Mouse (Mus musculus) embryonic facial prominence, embryonic 14.5 days (tissue): ENCODE measurements around the gene 1700057G04Rik. TPM values are rescaled to one million over a fixed set of nuclear protein-coding genes. Genes with fewer than 3 reads are reported as not detected.

Source experiments
- ATAC-seq: fragments of 200-750 bp; cut with Nextera tagmentation; 2 replicates; pipeline ENCODE4 v1.8.0; 2017; ENCODE audit warnings: low read depth, moderate number of reproducible peaks, moderate TSS enrichment
- DNase-seq: peaks from one replicate; pipeline ENCODE4 v3.0.0-alpha.2; 2015; ENCODE audit warnings: low spot score
- H3K27ac ChIP-seq: fragments of 300-500 bp; sonication (generic); replicated peaks from 2 replicates; pipeline ENCODE4 v1.5.1; 2014; ENCODE audit warnings: low read depth, mild to moderate bottlenecking, low read length, moderate library complexity
- H3K27me3 ChIP-seq: fragments of 300-500 bp; sonication (generic); replicated peaks from 2 replicates; pipeline ENCODE4 v1.6.1; 2014; ENCODE audit warnings: low read length; ENCODE audit not compliant: control insufficient read depth, insufficient read depth
- H3K36me3 ChIP-seq: fragments of 300-500 bp; sonication (generic); 2 replicates; pipeline ENCODE4 v1.6.1; 2014; ENCODE audit warnings: low read length, mixed read lengths; ENCODE audit not compliant: control insufficient read depth, insufficient read depth
- H3K4me1 ChIP-seq: fragments of 300-500 bp; sonication (generic); 2 replicates; pipeline ENCODE4 v1.6.1; 2014; ENCODE audit warnings: antibody characterized with exemption, low read length; ENCODE audit not compliant: control insufficient read depth, insufficient read depth
- H3K4me2 ChIP-seq: fragments of 300-500 bp; sonication (generic); 2 replicates; pipeline ENCODE4 v1.6.1; 2014; ENCODE audit warnings: low read depth, mild to moderate bottlenecking, low read length, moderate library complexity, mixed read lengths
- H3K4me3 ChIP-seq: fragments of 300-500 bp; sonication (generic); 2 replicates; pipeline ENCODE4 v1.5.1; 2014; ENCODE audit warnings: low read depth, mild to moderate bottlenecking, low read length
- H3K9ac ChIP-seq: fragments of 300-500 bp; sonication (generic); 2 replicates; pipeline ENCODE4 v1.6.1; 2014; ENCODE audit warnings: low read depth, mild to moderate bottlenecking, low read length, moderate library complexity, mixed read lengths
- H3K9me3 ChIP-seq: fragments of 300-500 bp; sonication (generic); 2 replicates; pipeline ENCODE4 v1.6.1; 2016; ENCODE audit warnings: low read length; ENCODE audit not compliant: control insufficient read depth
- WGBS: fragments of 180-500 bp; shearing (Covaris S2); extraction: QIAGEN DNeasy Blood & Tissue Kit; methylation state at CpG from one replicate; pipeline ENCODE4 v1.1.7; 2014; 5-methylcytosine and 5-hydroxymethylcytosine counted together
- polyA plus RNA-seq: library from polyadenylated mRNA; unstranded; fragments of >200 nt; fragmentation: Nextera tagmentation; extraction: Ambion mirVana; gene quantifications from 2 replicates; pipeline ENCODE4 v1.2.1, GENCODE M21; 2014

Gene 1700057G04Rik
- polyA plus RNA-seq, 1 experiment from 2014 or later, result not detected

DNA sequence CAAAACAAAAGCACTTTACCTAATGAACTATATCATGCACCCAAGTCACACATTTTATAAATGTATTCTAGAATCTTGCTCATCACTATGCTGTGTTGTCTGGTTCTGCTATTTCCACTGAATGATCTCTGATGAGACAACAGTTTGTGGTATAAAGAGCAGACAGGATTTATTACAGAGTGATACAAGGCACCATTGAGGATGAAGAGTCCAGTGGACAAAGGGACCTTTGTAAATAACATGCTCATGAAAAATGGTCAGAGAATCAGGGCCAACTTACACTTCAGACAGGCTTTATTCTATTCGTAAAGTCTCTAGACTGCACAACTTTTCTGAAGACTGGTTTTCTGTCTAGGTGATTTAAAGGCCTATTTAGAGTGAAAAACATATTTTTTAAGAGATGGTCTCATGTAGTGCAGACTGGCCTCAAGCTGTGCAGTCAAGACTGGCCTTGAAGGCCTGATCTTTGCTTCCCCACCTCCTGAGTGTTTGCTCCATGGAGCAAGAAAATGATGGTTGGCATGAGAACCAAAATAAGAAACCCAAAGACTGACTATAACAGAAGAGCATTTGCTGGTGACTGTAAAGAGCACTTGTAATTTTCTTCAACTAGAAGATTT lies 51.6 kb downstream of the 1700057G04Rik start:
- H3K36me3 ChIP-seq, result no peaks in the 10 kb centered on the region
- 79% methylated on average over 1 of the region's 1 CpGs for WGBS

GRCm38 (mm10) chr9:92363478-92363877 lies 54.3 kb downstream of the 1700057G04Rik start:
- no peaks in the 10 kb centered on the region for H3K36me3 ChIP-seq
- no peak for ATAC-seq
- H3K27ac ChIP-seq, result no peak overlapping the region

More for the DNA sequence above, 51.6 kb downstream of the 1700057G04Rik start:
- Histone ChIP-seq H3K9me3 (no peaks in the 10 kb centered on the region), H3K27me3 (no peaks in the 10 kb centered on the region), H3K4me2 (no peak overlapping the region), H3K4me1 (peaks cover 4% of the 10 kb centered on the region; the same call in 1 of the 2 replicates), H3K27ac (no peak overlapping the region; the same call in 1 of the 2 replicates), H3K4me3 (no peak overlapping the region), H3K9ac (no peak overlapping the region)
- no peak for DNase-seq
- ATAC-seq, result no peak

GRCm38 (mm10) chr9:92368920-92369319 lies 59.7 kb downstream of the 1700057G04Rik start:
- no peaks in the 10 kb centered on the region for H3K9me3 ChIP-seq
- no peak for DNase-seq
- H3K36me3 ChIP-seq, result no peaks in the 10 kb centered on the region
- no peaks in the 10 kb centered on the region for H3K4me1 ChIP-seq
- H3K4me3 ChIP-seq, result no peak overlapping the region
- no peak overlapping the region for H3K9ac ChIP-seq
- no peak overlapping the region for H3K27ac ChIP-seq
- no peaks in the 10 kb centered on the region for H3K27me3 ChIP-seq
- H3K4me2 ChIP-seq, result no peak overlapping the region
- ATAC-seq, result no peak

More at GRCm38 (mm10) chr9:92363478-92363877, 54.3 kb downstream of the 1700057G04Rik start:
- no peaks in the 10 kb centered on the region for H3K27me3 ChIP-seq
- H3K9ac ChIP-seq, result no peak overlapping the region
- H3K4me2 ChIP-seq, result no peak overlapping the region
- no peak overlapping the region for H3K4me3 ChIP-seq
- no peak for DNase-seq
- H3K4me1 ChIP-seq, result peaks cover 4% of the 10 kb centered on the region; the same call in 1 of the 2 replicates
- H3K9me3 ChIP-seq, result no peaks in the 10 kb centered on the region
- WGBS, result 87% methylated on average over 2 of the region's 2 CpGs

DNA sequence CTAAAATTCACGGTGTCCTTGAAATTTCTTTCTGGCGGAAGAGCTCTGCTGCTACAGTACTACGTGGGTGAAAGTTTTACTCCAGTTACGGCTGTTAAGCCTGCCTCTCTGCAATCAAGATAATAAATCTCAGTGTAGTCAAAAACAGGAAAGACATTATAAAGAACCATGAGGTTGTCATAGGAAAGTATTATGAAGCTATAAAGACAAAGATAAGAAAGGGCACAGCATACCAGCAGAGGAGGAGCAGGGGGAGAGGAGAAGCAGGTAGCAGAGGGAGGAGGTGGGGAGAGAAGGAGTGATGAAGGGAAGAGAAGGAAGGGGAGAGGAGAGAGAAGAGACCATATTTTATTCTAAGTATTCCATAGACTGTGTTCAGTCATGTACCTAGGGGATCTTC lies 64.7 kb downstream of the 1700057G04Rik start:
- Histone ChIP-seq H3K4me3 (no peak overlapping the region), H3K4me2 (no peak overlapping the region), H3K36me3 (no peaks in the 10 kb centered on the region), H3K9me3 (no peaks in the 10 kb centered on the region), H3K27ac (no peak overlapping the region), H3K27me3 (no peaks in the 10 kb centered on the region), H3K4me1 (no peaks in the 10 kb centered on the region), H3K9ac (no peak overlapping the region)
- ATAC-seq (no peak), DNase-seq (no peak)
- WGBS, result 38% methylated on average over 4 of the region's 4 CpGs

GRCm38 (mm10) chr9:92374705-92375199 lies 65.6 kb downstream of the 1700057G04Rik start:
- ATAC-seq (no peak), DNase-seq (peak; percentile 46)
- Histone ChIP-seq H3K27me3 (no peaks in the 10 kb centered on the region), H3K36me3 (no peaks in the 10 kb centered on the region), H3K9ac (no peak overlapping the region), H3K4me2 (no peak overlapping the region), H3K9me3 (no peaks in the 10 kb centered on the region), H3K27ac (no peak overlapping the region), H3K4me3 (no peak overlapping the region), H3K4me1 (no peaks in the 10 kb centered on the region)
- 45% methylated on average over 7 of the region's 7 CpGs for WGBS

GRCm38 (mm10) chr9:92375378-92375777 lies 66.2 kb downstream of the 1700057G04Rik start:
- Histone ChIP-seq H3K9ac (no peak overlapping the region), H3K27me3 (no peaks in the 10 kb centered on the region), H3K36me3 (no peaks in the 10 kb centered on the region), H3K9me3 (no peaks in the 10 kb centered on the region), H3K4me3 (no peak overlapping the region), H3K27ac (no peak overlapping the region), H3K4me1 (no peaks in the 10 kb centered on the region), H3K4me2 (no peak overlapping the region)
- WGBS, result 71% methylated on average over 8 of the region's 8 CpGs
- DNase-seq (no peak), ATAC-seq (no peak)

GRCm38 (mm10) chr9:92377967-92378366 lies 68.8 kb downstream of the 1700057G04Rik start:
- WGBS, result 76% methylated on average over 1 of the region's 1 CpGs
- ATAC-seq (no peak), DNase-seq (peak; percentile 44)

GRCm38 (mm10) chr9:92379240-92379639 lies 70.1 kb downstream of the 1700057G04Rik start:
- no peak overlapping the region for H3K4me3 ChIP-seq
- no peak overlapping the region; the same call in 1 of the 2 replicates for H3K27ac ChIP-seq
- DNase-seq, result peak; percentile 44
- no peak overlapping the region for H3K9ac ChIP-seq
- H3K9me3 ChIP-seq, result no peaks in the 10 kb centered on the region
- no peak for ATAC-seq
- H3K36me3 ChIP-seq, result no peaks in the 10 kb centered on the region
- no peak overlapping the region for H3K4me2 ChIP-seq
- 49% methylated on average over 5 of the region's 5 CpGs for WGBS
- H3K27me3 ChIP-seq, result no peaks in the 10 kb centered on the region
- H3K4me1 ChIP-seq, result no peaks in the 10 kb centered on the region

More at GRCm38 (mm10) chr9:92377967-92378366, 68.8 kb downstream of the 1700057G04Rik start:
- H3K4me3 ChIP-seq, result no peak overlapping the region
- H3K9me3 ChIP-seq, result no peaks in the 10 kb centered on the region
- H3K27ac ChIP-seq, result no peak overlapping the region
- no peak overlapping the region for H3K4me2 ChIP-seq
- H3K9ac ChIP-seq, result no peak overlapping the region
- H3K36me3 ChIP-seq, result no peaks in the 10 kb centered on the region
- H3K4me1 ChIP-seq, result no peaks in the 10 kb centered on the region
- no peaks in the 10 kb centered on the region for H3K27me3 ChIP-seq

DNA sequence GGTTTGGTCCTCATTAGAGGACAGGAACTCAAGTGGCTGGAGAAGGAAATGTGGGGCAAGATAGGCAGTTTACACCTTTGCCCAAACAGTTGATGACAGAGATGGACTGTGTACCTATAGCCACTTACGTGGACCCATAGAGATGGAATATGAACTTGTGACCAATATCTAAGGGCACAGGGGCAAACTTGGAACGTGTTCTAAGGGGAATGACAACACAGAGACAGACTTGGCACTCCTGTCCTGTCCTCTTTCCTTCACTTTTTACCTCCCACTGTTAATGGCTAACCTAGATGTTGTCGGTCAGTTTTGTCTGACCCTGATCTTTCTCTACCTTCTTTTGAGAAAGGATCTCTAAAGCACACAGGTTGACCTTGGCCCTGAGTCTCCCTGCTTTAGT lies 74.2 kb downstream of the 1700057G04Rik start:
- no peak overlapping the region for H3K9ac ChIP-seq

More for the DNA sequence above, 74.2 kb downstream of the 1700057G04Rik start:
- Histone ChIP-seq H3K27me3 (no peaks in the 10 kb centered on the region), H3K9me3 (no peaks in the 10 kb centered on the region), H3K27ac (no peak overlapping the region), H3K4me2 (no peak overlapping the region), H3K36me3 (no peaks in the 10 kb centered on the region), H3K4me3 (no peak overlapping the region), H3K4me1 (no peaks in the 10 kb centered on the region)
- 82% methylated on average over 3 of the region's 3 CpGs for WGBS
- no peak for DNase-seq
- no peak for ATAC-seq
